Mouse (Mus musculus) hematopoietic stem cell, adult 5-6 weeks (primary cell): ENCODE data around the gene Sarnp. TPM values are rescaled to one million over a fixed set of nuclear protein-coding genes. Genes with fewer than 3 reads are reported as not detected.

Source experiments
- ATAC-seq, 2 experiments: fragments of 125-278 bp in 1 of 2; replicated peaks in 1 of 2; 2 replicates each; pipeline ENCODE4 v1.8.0; 2016 to 2017; ENCODE audit warnings: inconsistent platforms in 2 of 2, mild to moderate bottlenecking in 2 of 2, moderate number of reproducible peaks in 2 of 2, low read depth in 1 of 2, moderate TSS enrichment in 1 of 2; ENCODE audit not compliant: low FRiP score in 2 of 2, poor library complexity in 2 of 2, severe bottlenecking in 2 of 2, insufficient read depth in 1 of 2, low TSS enrichment in 1 of 2
- total RNA-seq: library from RNA; stranded (forward); fragments of 172-1452, 232-1000 nt; gene quantifications from 2 replicates; pipeline ENCODE4 v1.2.3, GENCODE M21; 2017

Gene Sarnp
- total RNA-seq, 1 experiment from 2014 or later, result 239 TPM

GRCm38 (mm10) chr10:128870341-128870740 lies 53.2 kb downstream of the Sarnp start:
- ATAC-seq, result no peak

DNA sequence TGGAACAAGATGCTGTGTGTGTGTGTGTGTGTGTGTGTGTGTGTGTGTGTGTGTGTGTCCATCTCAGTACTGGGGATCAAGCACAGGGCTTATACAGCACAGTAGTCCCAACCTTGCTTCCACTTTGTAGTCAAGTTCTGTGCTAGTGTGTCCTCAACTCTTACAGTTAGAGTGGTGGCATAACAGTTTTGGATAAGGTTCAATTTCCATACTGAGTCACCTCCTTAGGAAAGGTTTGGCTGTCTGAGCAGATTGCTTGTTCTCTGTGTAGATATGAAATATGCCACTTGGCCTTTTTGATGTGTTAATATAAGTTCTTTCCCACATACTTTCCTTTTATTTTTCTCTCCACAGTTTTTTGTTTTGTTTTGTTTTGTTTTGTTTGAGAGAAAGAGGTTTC lies 61.2 kb downstream of the Sarnp start:
- ATAC-seq, result no peak

GRCm38 (mm10) chr10:128878811-128879210 lies 61.7 kb downstream of the Sarnp start:
- ATAC-seq, result no peak

- no peak for ATAC-seq
These were observed 64.9 kb downstream of the Sarnp start for GRCm38 (mm10) chr10:128882067-128882466.

GRCm38 (mm10) chr10:128888941-128889827 lies 72.1 kb downstream of the Sarnp start:
- no peak for ATAC-seq

DNA sequence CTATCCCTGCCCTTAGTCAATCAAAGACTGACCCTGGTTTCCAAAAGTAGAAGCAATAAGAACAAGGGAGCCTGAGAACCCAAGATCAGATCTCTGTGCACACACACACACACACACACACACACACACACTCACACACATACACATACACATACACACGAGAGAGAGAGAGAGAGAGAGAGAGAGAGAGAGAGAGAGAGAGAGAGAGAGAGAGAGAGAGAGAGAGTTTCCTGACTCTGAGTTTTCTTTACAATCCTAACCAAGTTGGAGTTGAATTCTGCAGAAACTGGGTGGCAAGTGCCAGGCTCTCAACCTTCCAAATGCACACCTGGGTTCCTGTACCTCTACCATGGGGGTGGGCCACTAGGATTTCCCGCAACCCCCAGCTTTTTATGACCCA lies 72.7 kb downstream of the Sarnp start:
- no peak for ATAC-seq

DNA sequence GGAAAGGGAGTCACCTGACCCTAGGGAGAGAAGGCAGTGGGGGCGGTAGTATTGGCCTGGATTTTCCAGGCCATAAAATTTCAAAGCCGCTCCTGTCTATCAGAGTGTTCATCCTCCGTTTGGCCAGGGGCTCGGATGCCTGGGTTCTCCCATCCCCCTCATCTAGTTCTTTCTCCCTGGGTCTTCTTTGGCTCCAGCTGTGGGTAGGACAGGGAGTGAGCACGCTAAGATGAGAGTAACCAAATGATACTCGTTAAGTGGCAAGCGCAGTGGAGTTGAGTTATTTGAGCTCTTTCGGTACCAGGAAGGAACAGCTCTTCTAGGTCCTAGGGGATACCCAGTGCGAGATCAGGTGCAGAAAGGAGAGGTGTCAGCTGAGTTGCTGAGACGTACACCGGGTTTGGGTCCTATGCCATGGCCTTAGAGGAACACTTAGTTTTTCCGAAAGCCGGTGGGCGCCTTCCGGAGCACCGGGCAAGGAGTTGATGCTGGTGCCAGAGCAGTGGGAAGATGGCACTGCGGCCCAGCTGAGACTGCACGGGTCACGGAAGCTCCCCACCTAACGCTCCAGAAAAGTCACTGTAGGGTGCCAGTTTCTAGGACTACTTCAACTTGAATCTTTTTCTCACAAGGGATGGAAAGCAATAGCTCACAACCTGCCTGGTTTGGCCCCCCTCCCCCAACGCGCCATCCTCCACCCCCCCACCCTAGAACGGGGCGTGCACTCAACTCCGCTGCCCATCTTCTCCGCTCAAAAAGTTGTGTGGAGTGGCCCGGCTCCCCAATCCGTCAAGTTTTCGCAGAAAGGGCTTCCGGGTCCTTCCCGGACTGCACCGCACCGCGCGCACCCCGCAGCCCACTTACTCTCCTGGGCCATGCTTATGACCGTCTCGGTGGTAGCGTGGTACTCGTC lies 73.5 kb downstream of the Sarnp start:
- ATAC-seq, result no peak

DNA sequence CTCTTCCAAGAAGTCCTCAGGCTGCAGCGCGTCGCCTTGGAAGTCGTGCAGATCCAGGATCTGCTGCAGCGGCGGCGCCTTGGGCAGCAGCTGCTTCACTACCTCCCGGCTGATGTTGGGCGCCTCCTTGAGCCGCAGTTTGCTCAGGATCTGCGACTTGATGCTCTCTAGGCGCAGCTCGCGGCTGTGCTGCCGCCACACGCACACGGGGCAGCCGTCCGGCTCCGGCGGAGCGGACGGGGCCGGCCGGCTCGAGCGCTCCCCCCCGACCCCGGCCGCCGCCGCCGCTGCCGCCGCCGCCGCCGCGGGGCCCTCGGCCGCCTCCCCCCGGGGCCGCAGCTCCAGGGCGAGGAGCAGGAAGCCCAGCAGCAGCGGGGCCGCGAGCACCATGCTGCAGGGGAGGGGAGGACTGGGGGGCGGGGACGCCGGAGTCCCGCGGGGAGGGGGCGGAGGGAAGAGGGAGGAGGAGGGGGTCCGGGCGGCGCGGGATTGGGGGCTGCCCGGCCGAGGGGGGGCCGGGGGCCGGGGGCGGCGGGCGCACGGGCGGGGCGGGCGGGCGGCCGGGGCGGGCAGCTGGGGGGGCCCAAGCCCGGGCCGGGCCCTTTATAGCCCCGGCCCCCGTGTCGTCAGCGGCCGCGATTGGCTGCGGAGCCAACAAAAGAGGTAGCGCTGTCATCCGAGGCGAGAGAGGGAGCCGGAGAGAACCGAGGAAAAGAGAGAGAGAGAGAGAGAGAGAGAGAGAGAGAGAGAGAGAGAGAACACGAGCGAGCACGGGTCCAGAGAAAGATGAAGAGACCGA lies 74.4 kb downstream of the Sarnp start, which contains the start of gene Gdf11:
TSS of gene Gdf11 (minus strand) at position 423 of the 799 bp plus-strand sequence.
- ATAC-seq, result peak; percentile 5 to 27; a peak in 1 of 4 replicates

DNA sequence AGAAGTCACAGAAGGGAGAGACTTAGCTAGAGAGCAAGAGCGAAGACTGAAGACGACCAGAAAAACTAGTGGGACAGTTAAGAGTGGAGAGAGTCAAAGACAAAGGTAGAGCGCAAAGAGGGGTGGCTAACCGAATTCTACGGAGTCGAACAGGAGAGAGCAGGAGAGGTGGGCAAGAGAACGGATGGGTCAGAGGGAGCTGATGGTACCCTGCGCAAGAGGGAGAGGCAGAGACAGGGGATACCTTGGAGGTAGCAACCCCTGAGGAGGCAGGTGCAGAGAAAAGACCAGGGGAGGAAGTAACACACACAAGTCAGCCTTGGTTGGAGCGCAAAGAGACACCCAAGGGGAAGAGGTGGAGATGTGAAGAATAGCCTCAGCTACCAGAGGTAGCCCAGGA lies 75.1 kb downstream of the Sarnp start:
- ATAC-seq, result 0 out of 4 replicates have a peak, but pooled peaks of 1 of the 2 experiments have one; percentile 12

- peak; percentile 78 for ATAC-seq
These were observed 78.3 kb downstream of the Sarnp start for GRCm38 (mm10) chr10:128895437-128895836.

GRCm38 (mm10) chr10:128895952-128896693 lies 79.0 kb downstream of the Sarnp start:
- peak; percentile 19 to 23; a peak in 3 of 4 replicates for ATAC-seq

GRCm38 (mm10) chr10:128896807-128897206 lies 79.7 kb downstream of the Sarnp start:
- ATAC-seq, result no peak

DNA sequence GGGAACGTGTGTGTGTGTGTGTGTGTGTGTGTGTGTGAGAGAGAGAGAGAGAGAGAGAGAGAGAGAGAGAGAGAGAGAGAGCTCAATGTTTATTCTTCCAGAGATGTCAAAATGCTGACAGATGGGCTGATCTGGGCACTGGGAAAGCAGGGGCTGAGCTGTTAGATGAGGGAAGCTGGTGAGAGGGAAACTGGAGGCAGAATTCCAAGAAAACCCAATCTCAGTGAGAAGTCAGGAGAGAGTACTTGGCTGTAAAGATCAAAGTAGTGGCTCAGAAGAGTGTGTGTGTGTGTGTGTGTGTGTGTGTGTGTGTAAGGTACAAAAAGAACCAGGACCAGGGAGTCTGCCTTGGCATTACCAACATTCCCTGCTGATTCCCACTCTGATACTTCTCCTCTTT lies 80.4 kb downstream of the Sarnp start:
- ATAC-seq, result no peak

DNA sequence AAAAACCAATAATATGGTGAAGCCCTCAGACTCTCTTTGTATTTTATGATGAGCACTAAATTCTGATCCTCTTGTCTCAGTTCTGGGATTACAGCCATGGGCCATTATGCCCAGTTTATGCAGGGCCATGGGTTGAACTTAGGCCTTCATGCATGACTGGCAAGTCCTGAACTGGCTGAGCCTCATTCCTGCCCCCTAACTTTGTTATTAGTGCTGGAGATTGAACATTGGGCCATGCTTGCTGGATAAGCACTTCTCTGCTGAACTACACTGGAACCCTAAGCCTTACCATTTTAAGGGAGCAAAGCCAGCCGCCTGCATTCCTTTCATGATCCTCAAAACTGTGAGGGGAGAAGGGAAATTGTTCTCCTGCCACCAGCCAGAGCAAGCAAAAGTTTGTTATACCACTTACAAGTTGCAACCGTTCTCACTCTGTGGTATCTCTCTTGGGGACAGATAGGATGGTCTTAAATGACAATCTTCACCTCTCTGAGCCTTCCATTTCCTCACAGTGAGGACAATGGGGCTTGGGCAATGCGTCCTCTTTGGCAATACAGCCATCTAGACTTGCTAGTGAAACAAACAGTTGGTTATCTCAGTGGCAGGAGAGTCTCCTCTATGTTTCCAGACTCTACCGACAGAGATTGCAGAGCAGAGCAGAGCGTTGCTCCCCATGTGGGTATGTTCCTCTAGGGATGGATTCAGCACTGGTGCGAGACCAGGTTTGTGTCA lies 82.8 kb downstream of the Sarnp start:
- ATAC-seq, result no peak

DNA sequence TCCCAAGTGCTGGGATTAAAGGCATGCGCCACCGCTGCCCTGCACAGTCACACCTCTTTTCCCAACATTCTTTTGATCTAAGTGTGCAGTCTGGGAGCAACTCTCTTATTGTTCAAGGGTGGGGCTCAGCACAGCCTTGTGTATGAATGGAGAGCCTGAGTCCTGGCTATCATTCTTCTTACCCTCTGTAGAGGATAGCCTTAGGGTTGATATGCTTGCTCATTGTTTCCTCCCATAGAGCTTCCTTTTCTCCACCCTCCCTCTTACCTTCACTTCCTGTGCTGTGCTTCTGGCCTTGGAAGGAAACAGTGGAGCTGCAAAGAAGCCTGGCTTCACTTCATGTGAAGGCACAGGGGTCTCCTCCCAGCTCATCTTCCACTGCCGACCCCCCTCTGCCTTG lies 83.6 kb downstream of the Sarnp start, which contains the start of gene Cd63:
TSS of gene Cd63 (plus strand) at position 292 of the 400 bp plus-strand sequence.
- ATAC-seq, result peak; percentile 46 to 56

DNA sequence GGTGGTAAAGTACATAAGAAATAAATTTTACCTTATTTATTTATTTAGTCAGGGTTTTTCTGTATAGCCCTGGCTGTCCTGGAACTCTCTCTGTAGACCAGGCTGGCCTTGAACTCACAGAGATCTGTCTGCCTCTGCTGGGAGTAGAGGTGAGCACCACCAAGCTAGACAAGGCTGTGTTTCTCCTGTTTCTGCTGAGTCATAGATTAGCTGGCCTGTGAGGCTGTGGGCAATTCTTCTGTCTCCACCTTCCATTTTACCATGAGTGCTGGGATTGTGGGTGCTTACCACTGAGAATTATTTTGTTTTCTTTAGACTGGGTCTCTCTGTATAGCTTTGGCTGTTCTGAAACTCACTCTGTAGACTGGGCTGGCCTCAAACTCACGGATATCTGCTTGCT lies 84.3 kb downstream of the Sarnp start:
- ATAC-seq, result 0 out of 4 replicates have a peak, but pooled peaks of 1 of the 2 experiments have one; percentile 33
